Mouse (Mus musculus) thymus, adult 2 months (tissue): ENCODE results near the gene Nrxn2.

Experiments used
- CTCF ChIP-seq: fragments of 200-500 bp; IDR thresholded peaks from 2 replicates; pipeline ENCODE4 v1.5.1; 2012; ENCODE audit warnings: mild to moderate bottlenecking, control low read depth, low read length, moderate library complexity, borderline replicate concordance; ENCODE audit not compliant: control insufficient read depth, poor library complexity, insufficient read depth; ENCODE audit errors: extremely low read depth
- POLR2A ChIP-seq: fragments of 200-500 bp; IDR thresholded peaks from 2 replicates; pipeline ENCODE4 v1.6.1; 2012; ENCODE audit warnings: mild to moderate bottlenecking, low read length, control low read depth, moderate library complexity; ENCODE audit not compliant: control insufficient read depth, poor library complexity, insufficient read depth; ENCODE audit errors: extremely low read depth

DNA sequence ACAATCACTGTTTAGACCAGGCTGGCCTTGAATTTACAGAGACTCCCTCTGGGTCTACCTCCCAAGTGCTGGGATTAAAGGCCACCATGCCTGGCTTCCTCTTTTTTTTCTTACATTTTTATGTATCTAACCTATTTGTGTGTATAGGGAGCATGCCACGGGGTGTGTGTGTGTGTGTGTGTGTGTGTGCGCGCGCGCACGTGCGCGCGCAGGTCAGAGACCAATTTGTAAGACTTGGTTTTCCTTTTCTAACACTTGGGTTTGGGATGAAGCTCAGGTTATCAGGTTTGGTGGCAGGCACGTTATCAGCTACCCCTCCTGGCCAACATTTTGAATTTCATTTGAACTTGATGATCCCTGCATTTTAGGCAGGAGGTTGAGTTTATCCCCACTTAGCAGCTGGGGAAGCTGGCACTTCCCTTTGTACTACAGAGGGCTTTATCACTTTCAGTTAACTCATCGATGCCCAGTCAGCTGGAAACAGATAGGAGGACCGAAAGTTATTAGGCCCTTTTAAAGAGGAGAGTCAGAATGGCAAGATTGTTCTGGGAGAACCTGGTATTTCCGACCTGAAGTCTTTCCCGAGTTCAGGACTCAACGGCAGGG is 48.9 kb downstream of the Nrxn2 start:
- no peak for TF ChIP-seq CTCF
- TF ChIP-seq POLR2A, result no peak
